Mouse (Mus musculus): ENCODE results near the gene Syncrip.

The Syncrip gene

GRCm38 (mm10) chr9:88482230-88482828 is at the start of gene Syncrip:
Gene Syncrip (minus strand): TSS chr9:88482574.
- DNase-seq, result peak; percentile 89

- DNase-seq, result no peak
These were observed 47.7 kb upstream of the Syncrip start for GRCm38 (mm10) chr9:88529979-88530580.

- no peak for DNase-seq
These were observed 47.2 kb upstream of the Syncrip start for GRCm38 (mm10) chr9:88529571-88529970.

GRCm38 (mm10) chr9:88528736-88529135 is 46.4 kb upstream of the Syncrip start:
- no peak for DNase-seq

GRCm38 (mm10) chr9:88527956-88528355 is 45.6 kb upstream of the Syncrip start:
- no peak for DNase-seq

GRCm38 (mm10) chr9:88525341-88525740 is 43.0 kb upstream of the Syncrip start:
- DNase-seq, result no peak

GRCm38 (mm10) chr9:88524796-88525195 is 42.4 kb upstream of the Syncrip start:
- DNase-seq, result no peak

- DNase-seq, result no peak
These were observed 42.0 kb upstream of the Syncrip start for GRCm38 (mm10) chr9:88524367-88524766.

- no peak for DNase-seq
These were observed 40.9 kb upstream of the Syncrip start for GRCm38 (mm10) chr9:88523335-88523668.

- DNase-seq, result peak; percentile 95
These were observed 40.4 kb upstream of the Syncrip start for GRCm38 (mm10) chr9:88522569-88523334.

- no peak for DNase-seq
These were observed 39.7 kb upstream of the Syncrip start for GRCm38 (mm10) chr9:88521961-88522568.

GRCm38 (mm10) chr9:88520849-88521483 is 38.6 kb upstream of the Syncrip start:
- no peak for DNase-seq

- DNase-seq, result no peak
These were observed 37.9 kb upstream of the Syncrip start for GRCm38 (mm10) chr9:88520122-88520848.

- no peak for DNase-seq
These were observed 37.2 kb upstream of the Syncrip start for GRCm38 (mm10) chr9:88519390-88520121.

GRCm38 (mm10) chr9:88516361-88516995 is 34.1 kb upstream of the Syncrip start:
- no peak for DNase-seq

- no peak for DNase-seq
These were observed 33.2 kb upstream of the Syncrip start for GRCm38 (mm10) chr9:88515546-88515945.

- DNase-seq, result no peak
These were observed 19.5 kb upstream of the Syncrip start for GRCm38 (mm10) chr9:88501846-88502245.

GRCm38 (mm10) chr9:88500112-88500511 is 17.7 kb upstream of the Syncrip start:
- no peak for DNase-seq

GRCm38 (mm10) chr9:88492522-88492921 is 10.1 kb upstream of the Syncrip start:
- DNase-seq, result no peak

GRCm38 (mm10) chr9:88484531-88484930 is 2.2 kb upstream of the Syncrip start:
- no peak for DNase-seq

- DNase-seq, result peak; percentile 85
These were observed 539 bp upstream of the Syncrip start for GRCm38 (mm10) chr9:88482829-88483396.

All from cerebellum, adult 8-10 months (tissue).